Mouse (Mus musculus) midbrain, embryonic 14.5 days (tissue): ENCODE results near the gene Itga5. TPM values are rescaled to one million over a fixed set of nuclear protein-coding genes. Genes with fewer than 3 reads are reported as not detected.

Experiments used
- ATAC-seq: fragments of 200-750 bp; cut with Nextera tagmentation; 2 replicates; pipeline ENCODE4 v1.8.0; 2017; ENCODE audit warnings: moderate number of reproducible peaks, moderate library complexity; ENCODE audit not compliant: low FRiP score, low TSS enrichment
- DNase-seq: peaks from one replicate; pipeline ENCODE4 v3.0.0-alpha.2; 2015
- H3K27ac ChIP-seq: fragments of 300-500 bp; sonication (generic); replicated peaks from 2 replicates; pipeline ENCODE4 v1.5.1; 2014; ENCODE audit warnings: mild to moderate bottlenecking, low read depth, low read length, moderate library complexity
- H3K27me3 ChIP-seq: fragments of 300-500 bp; sonication (generic); 2 replicates; pipeline ENCODE4 v1.6.1; 2014; ENCODE audit warnings: low read length, control low read depth, mixed read lengths; ENCODE audit not compliant: control insufficient read depth, insufficient read depth
- H3K36me3 ChIP-seq: fragments of 300-500 bp; sonication (generic); 2 replicates; pipeline ENCODE4 v1.6.1; 2014; ENCODE audit warnings: low read length, control low read depth; ENCODE audit not compliant: control insufficient read depth, insufficient read depth
- H3K4me1 ChIP-seq: fragments of 300-500 bp; sonication (generic); 2 replicates; pipeline ENCODE4 v1.6.1; 2014; ENCODE audit warnings: mild to moderate bottlenecking, antibody characterized with exemption, low read length, control low read depth; ENCODE audit not compliant: control insufficient read depth, insufficient read depth
- H3K4me2 ChIP-seq: fragments of 300-500 bp; sonication (generic); 2 replicates; pipeline ENCODE4 v1.6.1; 2014; ENCODE audit warnings: mild to moderate bottlenecking, low read length, moderate library complexity
- H3K4me3 ChIP-seq: fragments of 300-500 bp; sonication (generic); replicated peaks from 2 replicates; pipeline ENCODE4 v1.5.1; 2014; ENCODE audit warnings: low read depth, low read length
- H3K9ac ChIP-seq: fragments of 300-500 bp; sonication (generic); replicated peaks from 2 replicates; pipeline ENCODE4 v1.6.1; 2014; ENCODE audit warnings: mild to moderate bottlenecking, low read length, moderate library complexity
- H3K9me3 ChIP-seq: fragments of 300-500 bp; sonication (generic); 2 replicates; pipeline ENCODE4 v1.6.1; 2016; ENCODE audit warnings: low read length, control low read depth, mixed read lengths; ENCODE audit not compliant: control insufficient read depth
- WGBS: fragments of 180-500 bp; shearing (Covaris S2); extraction: QIAGEN DNeasy Blood & Tissue Kit; methylation state at CpG from one replicate; pipeline ENCODE4 v1.1.7; 2014; 5-methylcytosine and 5-hydroxymethylcytosine counted together
- polyA plus RNA-seq: library from polyadenylated mRNA; unstranded; fragments of >200 nt; fragmentation: Nextera tagmentation; extraction: Ambion mirVana; gene quantifications from 2 replicates; pipeline ENCODE4 v1.2.1, GENCODE M21; 2014

Gene Itga5
- polyA plus RNA-seq, 1 experiment from 2014 or later = 6.4 TPM

GRCm38 (mm10) chr15:103369123-103369522 is 2.6 kb upstream of the Itga5 start:
- DNase-seq = no peak
- H3K9ac ChIP-seq = no peak overlapping the region
- 81% methylated on average over 1 of the region's 1 CpGs for WGBS
- H3K27ac ChIP-seq = no peak overlapping the region
- no peak overlapping the region for H3K4me2 ChIP-seq
- H3K9me3 ChIP-seq = no peaks in the 10 kb centered on the region
- H3K4me1 ChIP-seq = peaks cover 13% of the 10 kb centered on the region
- no peak for ATAC-seq
- H3K36me3 ChIP-seq = no peaks in the 10 kb centered on the region
- H3K27me3 ChIP-seq = 0 out of 2 replicates have a peak, but pooled peaks cover 4% of the 10 kb centered on the region
- H3K4me3 ChIP-seq = no peak overlapping the region

- Histone ChIP-seq H3K9me3 (no peaks in the 10 kb centered on the region), H3K27me3 (0 out of 2 replicates have a peak, but pooled peaks cover 4% of the 10 kb centered on the region), H3K27ac (no peak overlapping the region), H3K4me2 (no peak overlapping the region), H3K4me3 (no peak overlapping the region), H3K36me3 (no peaks in the 10 kb centered on the region), H3K4me1 (peaks cover 13% of the 10 kb centered on the region), H3K9ac (no peak overlapping the region)
- 81% methylated on average over 4 of the region's 4 CpGs for WGBS
- ATAC-seq (no peak), DNase-seq (no peak)
Observed at GRCm38 (mm10) chr15:103368179-103368940, 1.8 kb upstream of the Itga5 start.

- peak; percentile 44 for DNase-seq
- under 1% methylated on average over 51 of the region's 51 CpGs for WGBS
- Histone ChIP-seq H3K4me3 (peak overlapping the region; percentile 47), H3K36me3 (no peaks in the 10 kb centered on the region), H3K27ac (no peak overlapping the region), H3K27me3 (0 out of 2 replicates have a peak, but pooled peaks cover 4% of the 10 kb centered on the region), H3K4me1 (peaks cover 13% of the 10 kb centered on the region), H3K4me2 (peak overlapping the region; percentile 90), H3K9me3 (no peaks in the 10 kb centered on the region), H3K9ac (peak overlapping the region; percentile 54)
- ATAC-seq = peak; percentile 50
Observed at GRCm38 (mm10) chr15:103365471-103366375, 840 bp downstream of the Itga5 start.

- DNase-seq (no peak), ATAC-seq (no peak)
- H3K4me1 ChIP-seq = peaks cover 13% of the 10 kb centered on the region
- H3K36me3 ChIP-seq = no peaks in the 10 kb centered on the region
- no peak overlapping the region for H3K9ac ChIP-seq
- whole genome bisulfite sequencing = 56% methylated on average over 4 of the region's 4 CpGs
- H3K4me3 ChIP-seq = no peak overlapping the region
- H3K4me2 ChIP-seq = peak overlapping the region; percentile 90
- no peaks in the 10 kb centered on the region for H3K9me3 ChIP-seq
- 0 out of 2 replicates have a peak, but pooled peaks cover 4% of the 10 kb centered on the region for H3K27me3 ChIP-seq
- no peak overlapping the region for H3K27ac ChIP-seq
Observed at GRCm38 (mm10) chr15:103364761-103365160, 1.8 kb downstream of the Itga5 start.

- ATAC-seq (no peak), DNase-seq (no peak)
- Histone ChIP-seq H3K4me2 (no peak overlapping the region), H3K9ac (no peak overlapping the region), H3K9me3 (no peaks in the 10 kb centered on the region), H3K36me3 (no peaks in the 10 kb centered on the region), H3K27ac (no peak overlapping the region), H3K4me1 (peaks cover 13% of the 10 kb centered on the region), H3K4me3 (no peak overlapping the region), H3K27me3 (0 out of 2 replicates have a peak, but pooled peaks cover 4% of the 10 kb centered on the region)
- 63% methylated on average over 1 of the region's 1 CpGs for WGBS
Observed at GRCm38 (mm10) chr15:103363809-103364208, 2.8 kb downstream of the Itga5 start.

GRCm38 (mm10) chr15:103362950-103363349 is 3.6 kb downstream of the Itga5 start:
- H3K9me3 ChIP-seq = no peaks in the 10 kb centered on the region
- no peak overlapping the region for H3K9ac ChIP-seq
- no peak for ATAC-seq
- H3K36me3 ChIP-seq = no peaks in the 10 kb centered on the region
- H3K27me3 ChIP-seq = 0 out of 2 replicates have a peak, but pooled peaks cover 4% of the 10 kb centered on the region
- 93% methylated on average over 3 of the region's 3 CpGs for WGBS
- no peak overlapping the region for H3K27ac ChIP-seq
- DNase-seq = no peak
- no peak overlapping the region for H3K4me2 ChIP-seq
- peaks cover 13% of the 10 kb centered on the region for H3K4me1 ChIP-seq
- no peak overlapping the region for H3K4me3 ChIP-seq

GRCm38 (mm10) chr15:103362333-103362732 is 4.2 kb downstream of the Itga5 start:
- ATAC-seq (no peak), DNase-seq (no peak)
- H3K27ac ChIP-seq = no peak overlapping the region
- H3K36me3 ChIP-seq = no peaks in the 10 kb centered on the region
- H3K4me2 ChIP-seq = no peak overlapping the region
- H3K4me1 ChIP-seq = peaks cover 13% of the 10 kb centered on the region
- no peak overlapping the region for H3K4me3 ChIP-seq
- H3K9me3 ChIP-seq = no peaks in the 10 kb centered on the region
- WGBS = 81% methylated on average over 6 of the region's 7 CpGs
- H3K9ac ChIP-seq = no peak overlapping the region
- 0 out of 2 replicates have a peak, but pooled peaks cover 4% of the 10 kb centered on the region for H3K27me3 ChIP-seq

GRCm38 (mm10) chr15:103361269-103361668 is 5.3 kb downstream of the Itga5 start:
- WGBS = 95% methylated on average over 1 of the region's 1 CpGs
- H3K27me3 ChIP-seq = 0 out of 2 replicates have a peak, but pooled peaks cover 3% of the 10 kb centered on the region

More at GRCm38 (mm10) chr15:103361269-103361668, 5.3 kb downstream of the Itga5 start:
- no peak for DNase-seq
- ATAC-seq = no peak
- Histone ChIP-seq H3K36me3 (no peaks in the 10 kb centered on the region), H3K4me2 (no peak overlapping the region), H3K9ac (no peak overlapping the region), H3K4me3 (no peak overlapping the region), H3K9me3 (no peaks in the 10 kb centered on the region), H3K27ac (no peak overlapping the region), H3K4me1 (peaks cover 9% of the 10 kb centered on the region)
